Mouse (Mus musculus) adrenal gland, adult 18-20 months (tissue): Measurements from ENCODE around the gene Vash2. TPM values are rescaled to one million over a fixed set of nuclear protein-coding genes. Genes with fewer than 3 reads are reported as not detected.
"Not testable (repeated sequence)": the region's sequence is repeated elsewhere in the genome, so short reads cannot be mapped to it uniquely, and the experiment has no call there.

Experiments
- DNase-seq, 2 experiments: peaks; one replicate each; pipeline ENCODE4 v3.0.0; 2021 to 2022; ENCODE audit warnings: low spot score in 2 of 2
- long read RNA-seq, 2 experiments: library from polyadenylated mRNA; stranded (forward); transcript quantifications; one replicate each; pipeline ENCODE4 v2.0.0; 2021
- total RNA-seq, 2 experiments: library from RNA; stranded (reverse); gene quantifications; 1 replicate in 1 of 2; 2 replicates in 1 of 2; pipeline ENCODE4 v1.2.3; 2021

Vash2 gene
- total RNA-seq: under 1 TPM in 1 of 2 experiments, not detected in 1; 0.22 TPM
- long read RNA-seq, experiment 1: 0 reads
- long read RNA-seq, experiment 2, full-length matches to known transcripts: 1 of 1 reads
- long read RNA-seq, experiment 2, partial matches to known transcripts: 0 of 1 reads
- long read RNA-seq, experiment 2, other reads (novel, unspliced or antisense): 0 of 1 reads

DNA sequence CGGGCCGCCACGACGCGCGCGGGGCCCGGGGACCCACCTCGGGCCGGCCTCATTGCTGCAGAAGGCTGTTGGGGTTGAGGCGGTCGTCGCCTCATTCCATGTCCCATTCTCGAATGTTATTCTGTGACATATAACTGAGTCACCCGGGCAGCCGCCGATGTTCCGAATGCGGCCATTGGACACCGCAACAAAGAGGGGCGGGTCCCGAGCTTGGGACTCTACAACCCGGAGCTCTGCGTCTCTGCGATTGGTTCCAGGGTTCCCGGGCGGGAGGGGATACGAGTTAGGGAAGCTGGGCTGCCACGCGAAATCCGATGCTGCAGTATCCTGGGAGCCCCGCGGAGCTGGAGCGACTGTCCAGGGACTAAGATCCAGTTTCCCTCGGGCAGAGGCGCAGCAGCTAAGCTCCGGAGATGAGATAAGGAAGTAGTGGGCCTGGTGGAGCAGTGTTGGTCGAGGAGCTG lies at the start of gene Vash2:
TSS of gene Vash2 (minus strand) at position 197 of the 464 bp plus-strand sequence.
- peak; percentile 64 to 73 for DNase-seq

DNA sequence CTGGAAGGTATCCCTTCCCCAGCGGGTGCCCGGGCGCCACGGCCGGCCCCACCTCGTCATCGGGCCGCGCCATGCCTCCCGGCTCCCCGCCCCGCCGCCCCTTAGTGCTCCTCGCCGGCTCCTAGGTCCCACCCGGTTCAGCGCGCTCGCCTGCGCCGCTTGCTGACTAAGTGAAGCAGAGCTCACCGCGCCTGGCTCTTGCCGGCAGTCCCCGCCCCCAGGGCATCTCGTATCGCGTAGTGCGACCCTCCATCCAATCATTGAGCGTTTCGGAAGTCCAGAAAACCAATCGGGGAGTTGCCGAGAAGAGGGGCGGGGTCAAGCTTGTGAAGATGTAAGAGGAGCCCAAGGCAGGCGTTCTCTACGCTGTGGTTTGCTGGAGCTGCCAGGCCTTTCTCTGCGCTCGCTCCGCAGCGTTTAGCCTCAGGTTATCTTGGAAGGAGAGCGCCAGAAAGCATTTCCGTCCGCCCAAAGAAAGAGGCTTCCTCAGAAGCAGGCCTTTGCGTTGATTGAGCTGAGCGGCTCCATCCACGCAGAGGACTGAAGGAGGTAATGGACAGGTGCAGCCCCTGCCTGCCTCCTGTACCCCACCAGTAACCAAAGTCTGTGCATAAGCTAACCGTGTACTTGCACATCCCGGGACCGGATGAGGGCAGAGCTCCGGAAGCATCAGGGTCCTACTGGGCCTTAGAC lies 47.1 kb upstream of the Vash2 start, which contains the start of gene Flvcr1:
TSS of gene Flvcr1 (minus strand) at position 138 of the 693 bp plus-strand sequence.
- peak; percentile 97 to 99 for DNase-seq

- peak in 1 of 2 experiments; percentile 38 for DNase-seq
Measured at GRCm38 (mm10) chr1:191025016-191026012, 46.2 kb upstream of the Vash2 start.

DNA sequence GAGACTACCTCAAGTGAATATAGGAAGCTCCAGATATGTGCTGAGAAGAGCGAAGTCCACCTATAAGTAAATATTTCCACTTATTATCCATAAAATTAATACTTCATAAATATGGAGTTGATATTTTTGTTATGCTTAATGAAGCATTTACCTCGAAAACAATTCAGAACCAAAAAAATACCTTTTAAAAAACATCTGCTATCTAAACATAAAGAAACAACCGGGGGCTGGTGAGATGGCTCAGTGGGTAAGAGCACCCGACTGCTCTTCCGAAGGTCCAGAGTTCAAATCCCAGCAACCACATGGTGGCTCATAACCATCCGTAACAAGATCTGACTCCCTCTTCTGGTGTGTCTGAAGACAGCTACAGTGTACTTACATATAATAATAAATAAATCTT lies 44.7 kb upstream of the Vash2 start:
- DNase-seq: not testable (repeated sequence)

DNA sequence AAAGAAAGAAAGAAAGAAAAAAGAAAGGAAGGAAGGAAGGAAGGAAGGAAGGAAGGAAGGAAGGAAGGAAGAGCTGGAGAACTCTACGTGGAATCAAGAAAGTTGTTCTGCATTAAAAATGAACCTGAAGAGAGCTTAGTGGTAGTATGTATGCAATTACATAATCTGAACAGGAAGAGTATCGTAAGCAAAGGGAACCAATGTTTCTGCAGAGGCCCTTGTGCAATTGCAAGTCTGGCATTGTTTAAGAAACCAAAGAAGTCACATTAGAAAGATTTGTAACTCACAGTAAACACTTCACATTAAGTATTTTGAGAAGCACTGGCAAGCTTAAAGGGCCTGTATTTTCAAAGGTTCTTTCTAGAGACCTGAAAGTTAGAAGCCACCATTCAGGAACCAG lies 44.0 kb upstream of the Vash2 start:
- DNase-seq: no peak

DNA sequence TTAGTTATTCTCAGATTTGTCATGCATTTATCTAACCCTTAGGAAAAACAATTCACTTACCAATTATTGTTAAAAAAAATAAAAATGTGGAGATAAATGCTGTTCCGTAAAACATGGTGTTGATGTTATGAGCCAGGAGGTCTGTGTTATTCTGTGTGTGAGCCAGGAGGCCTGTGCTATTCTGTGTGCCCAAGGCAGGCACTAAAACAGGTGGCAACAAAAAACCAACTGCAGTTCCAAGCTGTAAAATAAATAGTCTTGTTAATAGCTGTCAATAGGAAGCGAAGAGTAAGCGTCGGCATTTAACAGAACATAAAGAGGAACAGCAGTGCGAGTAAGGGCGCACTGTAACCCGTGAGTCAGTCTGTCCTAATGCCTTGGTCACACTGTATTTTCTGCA lies 41.9 kb upstream of the Vash2 start:
- no peak for DNase-seq

GRCm38 (mm10) chr1:191020217-191020924 lies 41.3 kb upstream of the Vash2 start:
- no peak for DNase-seq

- no peak for DNase-seq
Measured at GRCm38 (mm10) chr1:191019803-191020202, 40.7 kb upstream of the Vash2 start.

- DNase-seq: no peak
Measured at GRCm38 (mm10) chr1:191014271-191014670, 35.2 kb upstream of the Vash2 start.

DNA sequence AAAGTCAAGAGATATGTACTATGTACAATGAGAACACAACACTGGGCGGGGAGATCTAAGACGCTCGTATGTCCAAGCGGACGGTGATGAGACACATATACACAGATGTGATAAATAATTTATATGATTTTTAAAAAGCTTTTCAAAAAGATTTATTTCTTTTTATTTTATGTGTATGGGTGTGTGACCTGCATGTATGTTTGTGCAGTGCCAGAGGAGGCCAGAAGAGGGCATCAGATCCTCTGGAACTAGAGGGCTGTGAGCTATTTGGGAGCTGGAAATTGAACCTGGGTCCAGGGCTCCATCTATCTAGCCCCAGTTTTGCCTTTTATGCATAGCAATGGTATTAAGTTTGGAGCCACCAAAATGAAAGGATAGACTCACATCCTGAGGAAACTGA lies 29.6 kb upstream of the Vash2 start:
- no peak for DNase-seq

DNA sequence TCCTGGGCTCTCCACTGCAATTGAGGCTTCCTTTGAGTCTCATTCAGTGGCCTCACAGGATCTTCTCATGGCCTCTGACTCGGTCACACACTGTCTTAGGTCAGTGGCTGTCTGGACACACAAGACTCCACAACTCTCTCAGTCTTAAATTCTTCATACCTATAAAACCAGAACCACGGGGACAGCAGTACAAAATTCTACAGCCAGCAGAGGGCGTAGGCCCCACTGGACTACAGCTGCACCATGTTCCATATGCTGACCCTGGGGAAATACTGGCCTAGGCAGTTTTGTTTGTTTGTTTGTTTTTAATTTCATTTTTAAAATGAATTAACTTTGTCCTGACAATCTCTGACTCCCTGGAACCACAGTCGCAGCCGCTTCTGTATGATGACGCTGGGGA lies 23.1 kb upstream of the Vash2 start:
- DNase-seq: no peak

DNA sequence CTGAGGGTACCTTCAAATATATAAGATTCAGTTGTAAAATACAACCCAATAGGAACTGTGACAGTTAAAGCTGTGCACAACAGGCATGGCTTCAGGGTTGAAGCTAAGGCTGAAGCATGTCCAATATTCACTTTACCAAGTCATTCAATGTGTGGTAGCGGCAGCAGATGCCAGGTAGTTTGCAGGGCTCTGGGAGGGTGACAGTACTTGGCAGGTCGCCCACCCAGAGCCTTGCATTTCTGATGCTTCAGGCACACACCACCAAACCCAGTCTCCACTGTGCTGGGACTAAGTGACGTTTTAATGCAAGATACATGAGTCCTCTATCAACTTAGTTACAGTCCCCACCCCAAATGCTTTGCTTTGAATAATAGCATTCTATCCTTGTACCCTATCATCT lies 21.6 kb upstream of the Vash2 start:
- peak in 1 of 2 experiments; percentile 15 for DNase-seq

DNA sequence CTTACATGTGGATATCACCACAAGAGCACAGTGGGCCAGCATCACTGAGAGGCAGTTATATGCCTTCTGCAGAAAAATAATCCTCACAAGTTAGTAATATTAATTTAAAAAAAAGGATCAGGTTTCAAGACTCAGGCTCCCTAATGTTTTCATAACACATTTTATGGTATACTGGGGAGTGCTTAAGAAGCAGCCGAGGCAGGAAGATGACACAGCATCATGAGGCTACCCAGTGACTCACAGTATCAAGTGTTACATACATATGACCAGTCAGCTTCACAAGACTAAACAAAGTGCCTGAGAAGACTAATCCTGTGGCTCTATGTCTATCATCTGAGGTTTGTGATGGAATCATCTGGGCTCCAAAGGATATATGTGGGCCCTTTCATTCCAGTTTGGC lies 18.9 kb upstream of the Vash2 start:
- no peak for DNase-seq

- DNase-seq: no peak
Measured at GRCm38 (mm10) chr1:190996346-190996877, 17.3 kb upstream of the Vash2 start.

- DNase-seq: peak; percentile 40 to 55
Measured at GRCm38 (mm10) chr1:190995548-190995947, 16.5 kb upstream of the Vash2 start.

DNA sequence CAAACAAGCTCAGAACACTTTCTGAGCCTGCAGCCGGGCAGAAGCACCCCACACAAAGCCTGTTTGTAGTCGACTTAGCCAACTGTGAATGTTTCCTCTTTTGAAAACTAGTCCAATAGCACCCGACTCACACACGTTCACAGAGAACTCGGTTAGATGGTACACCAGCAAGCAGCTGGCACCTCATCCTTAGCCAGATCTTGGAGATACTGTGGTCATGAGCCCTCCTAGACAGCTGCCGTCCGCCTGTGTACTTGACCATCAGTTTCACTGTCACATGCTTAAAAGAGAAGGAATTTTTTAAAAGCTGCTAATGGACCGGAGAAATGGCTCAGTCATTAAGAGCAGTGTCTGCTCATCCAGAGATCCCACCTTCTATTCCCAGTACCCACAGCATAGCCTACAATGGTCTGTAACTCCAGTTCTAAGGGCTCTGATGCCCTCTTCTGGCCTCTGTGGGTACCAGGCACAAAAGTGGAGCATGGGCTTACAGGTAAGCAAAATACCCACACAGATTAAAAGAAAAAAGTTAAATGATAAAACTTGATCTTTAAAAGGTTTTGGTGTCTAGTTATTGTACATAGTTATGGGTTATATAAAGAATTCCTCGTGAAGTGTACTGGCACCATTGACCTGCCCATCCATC lies 10.5 kb upstream of the Vash2 start:
- no peak for DNase-seq

- DNase-seq: no peak
Measured at GRCm38 (mm10) chr1:190981412-190981811, 2.3 kb upstream of the Vash2 start.

GRCm38 (mm10) chr1:190980470-190980869 lies 1.4 kb upstream of the Vash2 start:
- no peak for DNase-seq

- peak in 1 of 2 experiments; percentile 26 for DNase-seq
Measured at GRCm38 (mm10) chr1:190978511-190979073, 504 bp downstream of the Vash2 start.

GRCm38 (mm10) chr1:190978001-190978400 lies 1.1 kb downstream of the Vash2 start:
- DNase-seq: no peak
